Mouse (Mus musculus): ENCODE data around the gene Gm10188. TPM values are rescaled to one million over a fixed set of nuclear protein-coding genes. Genes with fewer than 3 reads are reported as not detected.
A peak's percentile ranks its signal among the peaks of the same experiment; 100 is the strongest.

The Gm10188 gene
- polyA plus RNA-seq, 1 experiment from 2014 or later: not detected

- Histone ChIP-seq H3K9ac (ENCODE audit: low read depth, low read length) (no peak overlapping the region), H3K36me3 (ENCODE audit: insufficient read depth, low read length) (no peaks in the 10 kb centered on the region), H3K9me3 (replicated peaks; ENCODE audit: low read length) (no peaks in the 10 kb centered on the region), H3K4me3 (replicated peaks; ENCODE audit: low read depth, low read length) (no peak overlapping the region), H3K4me2 (ENCODE audit: low read length) (no peak overlapping the region), H3K27me3 (ENCODE audit: insufficient read depth, low read length) (no peaks in the 10 kb centered on the region), H3K27ac (no peak overlapping the region), H3K4me1 (replicated peaks; ENCODE audit: insufficient read depth, low read length) (no peaks in the 10 kb centered on the region)
- 48% methylated on average over 5 of the region's 5 CpGs for WGBS
- DNase-seq (ENCODE audit: low spot score): no peak
- TF ChIP-seq CTCF (IDR thresholded peaks at IDR 0.05; ENCODE audit: low read depth): no peak
- no peak for ATAC-seq (replicated peaks; ENCODE audit: low FRiP score, low read depth)
These were observed 23.6 kb downstream of the Gm10188 start for GRCm38 (mm10) chr1:132205958-132206357.

DNA sequence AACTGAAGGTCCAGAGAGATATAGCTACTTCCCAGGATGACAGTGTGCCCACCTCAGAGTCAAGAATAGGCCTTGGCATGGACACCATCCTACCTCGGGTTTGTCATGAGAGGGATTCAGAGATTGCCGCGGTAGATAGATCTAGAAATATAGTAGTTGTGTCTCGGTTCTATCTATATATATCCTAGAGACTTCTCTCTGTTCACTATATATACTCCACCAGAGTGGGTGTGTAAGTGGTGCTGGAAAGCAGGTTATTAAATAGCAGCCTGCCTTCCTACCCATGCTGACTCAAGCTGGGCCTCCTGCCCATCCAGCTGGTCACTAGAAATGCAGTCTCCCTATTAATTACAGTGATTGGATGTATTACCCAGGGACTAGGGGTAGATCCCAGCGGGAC is 26.8 kb downstream of the Gm10188 start:
- Histone ChIP-seq H3K27me3 (ENCODE audit: insufficient read depth, low read length) (no peaks in the 10 kb centered on the region), H3K27ac (no peak overlapping the region), H3K4me3 (replicated peaks; ENCODE audit: low read depth, low read length) (no peak overlapping the region), H3K9ac (ENCODE audit: low read depth, low read length) (no peak overlapping the region), H3K4me1 (replicated peaks; ENCODE audit: insufficient read depth, low read length) (no peaks in the 10 kb centered on the region), H3K36me3 (ENCODE audit: insufficient read depth, low read length) (no peaks in the 10 kb centered on the region), H3K4me2 (ENCODE audit: low read length) (no peak overlapping the region), H3K9me3 (replicated peaks; ENCODE audit: low read length) (no peaks in the 10 kb centered on the region)
- WGBS: 93% methylated on average over 5 of the region's 5 CpGs
- ATAC-seq (replicated peaks; ENCODE audit: low FRiP score, low read depth) (no peak), DNase-seq (ENCODE audit: low spot score) (no peak)
- TF ChIP-seq CTCF (IDR thresholded peaks at IDR 0.05; ENCODE audit: low read depth): no peak

- Histone ChIP-seq H3K27me3 (ENCODE audit: insufficient read depth, low read length) (0 out of 2 replicates have a peak, but pooled peaks cover 2% of the 10 kb centered on the region), H3K4me1 (replicated peaks; ENCODE audit: insufficient read depth, low read length) (no peaks in the 10 kb centered on the region), H3K27ac (no peak overlapping the region), H3K9ac (ENCODE audit: low read depth, low read length) (no peak overlapping the region), H3K4me3 (replicated peaks; ENCODE audit: low read depth, low read length) (no peak overlapping the region), H3K4me2 (ENCODE audit: low read length) (no peak overlapping the region), H3K36me3 (ENCODE audit: insufficient read depth, low read length) (no peaks in the 10 kb centered on the region), H3K9me3 (replicated peaks; ENCODE audit: low read length) (no peaks in the 10 kb centered on the region)
- no peak for DNase-seq (ENCODE audit: low spot score)
- no peak for TF ChIP-seq CTCF (IDR thresholded peaks at IDR 0.05; ENCODE audit: low read depth)
- 70% methylated on average over 2 of the region's 2 CpGs for WGBS
- ATAC-seq (replicated peaks; ENCODE audit: low FRiP score, low read depth): no peak
These were observed 27.6 kb downstream of the Gm10188 start for GRCm38 (mm10) chr1:132201936-132202335.

- Histone ChIP-seq H3K4me1 (replicated peaks; ENCODE audit: insufficient read depth, low read length) (no peaks in the 10 kb centered on the region), H3K36me3 (ENCODE audit: insufficient read depth, low read length) (no peaks in the 10 kb centered on the region), H3K9me3 (replicated peaks; ENCODE audit: low read length) (no peaks in the 10 kb centered on the region), H3K9ac (ENCODE audit: low read depth, low read length) (no peak overlapping the region), H3K27ac (no peak overlapping the region), H3K27me3 (ENCODE audit: insufficient read depth, low read length) (0 out of 2 replicates have a peak, but pooled peaks cover 2% of the 10 kb centered on the region), H3K4me2 (ENCODE audit: low read length) (no peak overlapping the region), H3K4me3 (replicated peaks; ENCODE audit: low read depth, low read length) (no peak overlapping the region)
- DNase-seq (ENCODE audit: low spot score): no peak
- 37% methylated on average over 4 of the region's 4 CpGs for WGBS
- TF ChIP-seq CTCF (IDR thresholded peaks at IDR 0.05; ENCODE audit: low read depth): no peak
- ATAC-seq (replicated peaks; ENCODE audit: low FRiP score, low read depth): no peak; the same call in 1 of the 2 replicates
These were observed 28.1 kb downstream of the Gm10188 start for GRCm38 (mm10) chr1:132201511-132201860.

- peak; percentile 46 for DNase-seq (ENCODE audit: low spot score)
- 0 out of 2 replicates have a peak, but pooled peaks cover 2% of the 10 kb centered on the region for H3K27me3 ChIP-seq (ENCODE audit: insufficient read depth, low read length)
- no peaks in the 10 kb centered on the region for H3K4me1 ChIP-seq (replicated peaks; ENCODE audit: insufficient read depth, low read length)
- ATAC-seq (replicated peaks; ENCODE audit: low FRiP score, low read depth): peak; percentile 57; the same call in 1 of the 2 replicates
- H3K27ac ChIP-seq: no peak overlapping the region
- WGBS: 22% methylated on average over 10 of the region's 11 CpGs
- no peak overlapping the region for H3K4me3 ChIP-seq (replicated peaks; ENCODE audit: low read depth, low read length)
- no peaks in the 10 kb centered on the region for H3K36me3 ChIP-seq (ENCODE audit: insufficient read depth, low read length)
- no peak overlapping the region for H3K4me2 ChIP-seq (ENCODE audit: low read length)
- TF ChIP-seq CTCF (IDR thresholded peaks at IDR 0.05; ENCODE audit: low read depth): peak; percentile 39; the same call in 1 of the 2 replicates
- H3K9me3 ChIP-seq (replicated peaks; ENCODE audit: low read length): no peaks in the 10 kb centered on the region
- no peak overlapping the region for H3K9ac ChIP-seq (ENCODE audit: low read depth, low read length)
These were observed 28.7 kb downstream of the Gm10188 start for GRCm38 (mm10) chr1:132200562-132201510.

GRCm38 (mm10) chr1:132199934-132200333 is 29.6 kb downstream of the Gm10188 start:
- no peak for ATAC-seq (replicated peaks; ENCODE audit: low FRiP score, low read depth)
- no peak overlapping the region for H3K4me2 ChIP-seq (ENCODE audit: low read length)
- DNase-seq (ENCODE audit: low spot score): no peak
- no peak overlapping the region for H3K9ac ChIP-seq (ENCODE audit: low read depth, low read length)
- no peak for TF ChIP-seq CTCF (IDR thresholded peaks at IDR 0.05; ENCODE audit: low read depth)
- 0 out of 2 replicates have a peak, but pooled peaks cover 2% of the 10 kb centered on the region for H3K27me3 ChIP-seq (ENCODE audit: insufficient read depth, low read length)
- H3K27ac ChIP-seq: no peak overlapping the region
- 26% methylated on average over 12 of the region's 12 CpGs for WGBS
- no peak overlapping the region for H3K4me3 ChIP-seq (replicated peaks; ENCODE audit: low read depth, low read length)
- no peaks in the 10 kb centered on the region for H3K9me3 ChIP-seq (replicated peaks; ENCODE audit: low read length)
- no peaks in the 10 kb centered on the region for H3K36me3 ChIP-seq (ENCODE audit: insufficient read depth, low read length)
- H3K4me1 ChIP-seq (replicated peaks; ENCODE audit: insufficient read depth, low read length): no peaks in the 10 kb centered on the region

All from kidney, postnatal 0 days (tissue).